Mouse (Mus musculus) forebrain, embryonic 12.5 days (tissue): ENCODE data around the gene Gab1. TPM values are rescaled to one million over a fixed set of nuclear protein-coding genes. Genes with fewer than 3 reads are reported as not detected.
"Not testable (repeated sequence)": the region's sequence is repeated elsewhere in the genome, so short reads cannot be mapped to it uniquely, and the experiment has no call there.

ENCODE experiments used
- ATAC-seq: fragments of 200-750 bp; cut with Nextera tagmentation; 2 replicates; pipeline ENCODE4 v1.8.0; 2017; ENCODE audit warnings: moderate TSS enrichment; ENCODE audit not compliant: low FRiP score
- H3K27ac ChIP-seq: fragments of 300-500 bp; sonication (generic); 2 replicates; pipeline ENCODE4 v1.5.1; 2016; ENCODE audit warnings: mild to moderate bottlenecking
- H3K27me3 ChIP-seq: fragments of 300-500 bp; sonication (generic); 2 replicates; pipeline ENCODE4 v1.6.1; 2016; ENCODE audit warnings: mild to moderate bottlenecking
- H3K36me3 ChIP-seq: fragments of 300-500 bp; sonication (generic); replicated peaks from 2 replicates; pipeline ENCODE4 v1.6.1; 2016; ENCODE audit warnings: mild to moderate bottlenecking
- H3K4me1 ChIP-seq: fragments of 300-500 bp; sonication (generic); 2 replicates; pipeline ENCODE4 v1.6.1; 2016
- H3K4me2 ChIP-seq: fragments of 300-500 bp; sonication (generic); 2 replicates; pipeline ENCODE4 v1.6.1; 2016; ENCODE audit warnings: mild to moderate bottlenecking, moderate library complexity
- H3K4me3 ChIP-seq: fragments of 300-500 bp; sonication (generic); replicated peaks from 2 replicates; pipeline ENCODE4 v1.5.1; 2016; ENCODE audit warnings: mild to moderate bottlenecking
- H3K9ac ChIP-seq: fragments of 300-500 bp; sonication (generic); 2 replicates; pipeline ENCODE4 v1.6.1; 2016; ENCODE audit warnings: mild to moderate bottlenecking
- H3K9me3 ChIP-seq: fragments of 300-500 bp; sonication (generic); 2 replicates; pipeline ENCODE4 v1.6.1; 2016
- WGBS: fragments of 180-500 bp; shearing (Covaris S2); methylation state at CpG from one replicate; pipeline ENCODE4 v1.1.7; 2016; 5-methylcytosine and 5-hydroxymethylcytosine counted together
- polyA plus RNA-seq: library from polyadenylated mRNA; unstranded; fragments of >200 nt; fragmentation: Nextera tagmentation; extraction: Ambion mirVana; gene quantifications from 2 replicates; pipeline ENCODE4 v1.2.1, GENCODE M21; 2016

Gene Gab1
- polyA plus RNA-seq, 1 experiment from 2014 or later: 15.3 TPM

DNA sequence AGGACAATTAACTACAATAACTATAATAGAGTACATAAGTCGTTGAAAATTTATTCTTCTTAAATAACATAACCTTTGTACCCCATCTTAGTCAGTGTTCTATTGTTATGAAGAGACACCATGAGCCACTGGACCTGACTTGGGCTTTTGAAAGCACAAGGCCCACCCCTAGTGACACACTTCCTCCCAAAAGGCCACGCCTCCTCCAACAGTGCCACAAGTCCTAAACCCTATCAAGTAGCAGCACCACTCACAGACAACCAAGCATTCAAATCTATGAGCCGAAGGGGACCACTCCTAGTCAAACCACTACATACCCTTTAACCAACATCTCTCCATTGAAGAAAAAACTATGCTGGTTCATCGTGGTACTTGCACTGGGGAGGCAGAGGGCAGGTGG is 131.2 kb downstream of the Gab1 start:
- 88% methylated on average over 4 of the region's 4 CpGs for WGBS
- no peak overlapping the region for H3K4me2 ChIP-seq
- H3K27ac ChIP-seq: no peak overlapping the region

DNA sequence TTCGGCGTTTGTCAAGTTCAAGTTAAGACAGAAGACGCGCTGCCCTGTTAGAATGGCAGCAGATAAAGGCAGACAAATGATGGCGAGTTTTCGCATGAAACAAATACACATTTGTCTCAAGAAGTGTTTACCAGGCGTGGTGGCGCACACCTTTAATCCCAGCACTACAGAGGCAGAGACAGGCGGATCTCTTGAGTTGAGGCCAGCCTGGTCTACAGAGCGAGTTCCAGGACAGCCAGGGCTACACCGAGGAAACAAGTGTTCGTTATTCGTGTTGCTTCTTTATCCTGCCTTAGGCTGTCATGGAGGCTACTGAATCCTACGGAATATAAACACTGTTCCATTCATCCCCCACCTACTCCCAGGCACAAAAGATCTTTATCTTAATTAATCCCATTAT is 140.4 kb downstream of the Gab1 start:
- Histone ChIP-seq H3K27me3 (no peaks in the 10 kb centered on the region), H3K27ac (peak overlapping the region; percentile 100), H3K4me2 (peak overlapping the region; percentile 56), H3K36me3 (peaks cover 9% of the 10 kb centered on the region), H3K9me3 (no peaks in the 10 kb centered on the region), H3K4me3 (peak overlapping the region; percentile 91), H3K9ac (peak overlapping the region; percentile 59), H3K4me1 (peaks cover 6% of the 10 kb centered on the region)
- 13% methylated on average over 14 of the region's 14 CpGs for WGBS
- ATAC-seq: peak; percentile 43

More for the DNA sequence above, 131.2 kb downstream of the Gab1 start:
- Histone ChIP-seq H3K36me3 (no peaks in the 10 kb centered on the region), H3K4me3 (no peak overlapping the region), H3K27me3 (no peaks in the 10 kb centered on the region), H3K9me3 (no peaks in the 10 kb centered on the region), H3K9ac (no peak overlapping the region), H3K4me1 (no peaks in the 10 kb centered on the region)
- ATAC-seq: no peak

DNA sequence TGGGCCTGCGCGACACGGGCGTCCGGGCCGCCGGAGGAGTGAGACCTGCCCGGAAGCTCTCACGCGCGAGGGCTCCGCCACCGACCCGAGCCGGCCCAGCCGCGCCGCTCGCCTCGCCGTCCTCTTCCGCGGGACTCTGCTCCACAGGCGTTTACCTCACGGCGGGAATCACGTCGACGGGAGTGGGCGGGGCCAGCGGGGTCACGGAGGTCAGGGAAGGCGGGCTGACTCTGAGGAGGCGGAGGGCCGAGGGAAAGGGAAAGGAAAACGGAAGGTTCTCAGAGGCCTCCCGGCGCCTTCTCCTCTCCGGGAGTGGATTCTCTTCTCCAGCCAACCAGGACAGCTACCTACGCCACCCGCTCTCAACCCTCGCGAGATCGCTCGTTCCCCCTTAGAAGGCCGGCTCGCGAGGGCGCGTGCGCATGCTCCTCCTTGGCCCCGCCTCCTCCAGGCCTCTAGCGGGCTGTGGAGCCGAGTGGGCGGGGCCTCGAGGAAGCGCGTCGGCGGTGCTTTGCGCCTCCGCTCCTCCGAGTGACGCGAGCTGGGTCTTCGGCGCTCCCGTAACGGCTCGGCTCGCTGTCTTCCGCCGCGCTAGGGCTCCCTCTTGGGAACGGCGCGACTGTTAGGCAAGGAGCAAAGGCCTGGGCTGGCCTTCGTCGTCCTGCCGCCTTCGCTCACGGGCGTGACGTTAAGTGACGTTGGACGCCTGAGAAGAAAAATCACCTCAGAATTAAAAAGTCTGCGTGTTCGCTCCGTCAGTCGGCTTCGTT is 141.0 kb downstream of the Gab1 start, which contains the start of gene Smarca5:
Smarca5 (minus strand) TSS at position 343 of the 770 bp plus-strand sequence.
- 2% methylated on average over 91 of the region's 91 CpGs for WGBS
- H3K9me3 ChIP-seq, H3K4me1 ChIP-seq, H3K27me3 ChIP-seq: not testable (repeated sequence)
- peaks cover 15% of the 10 kb centered on the region for H3K36me3 ChIP-seq
- peak; percentile 97 for ATAC-seq
- H3K27ac ChIP-seq: peak within 1 kb of the TSS; percentile 100
- H3K4me3 ChIP-seq: peak within 1 kb of the TSS; percentile 91
- H3K9ac ChIP-seq: peak within 1 kb of the TSS; percentile 95
- peak within 1 kb of the TSS; percentile 84 for H3K4me2 ChIP-seq

DNA sequence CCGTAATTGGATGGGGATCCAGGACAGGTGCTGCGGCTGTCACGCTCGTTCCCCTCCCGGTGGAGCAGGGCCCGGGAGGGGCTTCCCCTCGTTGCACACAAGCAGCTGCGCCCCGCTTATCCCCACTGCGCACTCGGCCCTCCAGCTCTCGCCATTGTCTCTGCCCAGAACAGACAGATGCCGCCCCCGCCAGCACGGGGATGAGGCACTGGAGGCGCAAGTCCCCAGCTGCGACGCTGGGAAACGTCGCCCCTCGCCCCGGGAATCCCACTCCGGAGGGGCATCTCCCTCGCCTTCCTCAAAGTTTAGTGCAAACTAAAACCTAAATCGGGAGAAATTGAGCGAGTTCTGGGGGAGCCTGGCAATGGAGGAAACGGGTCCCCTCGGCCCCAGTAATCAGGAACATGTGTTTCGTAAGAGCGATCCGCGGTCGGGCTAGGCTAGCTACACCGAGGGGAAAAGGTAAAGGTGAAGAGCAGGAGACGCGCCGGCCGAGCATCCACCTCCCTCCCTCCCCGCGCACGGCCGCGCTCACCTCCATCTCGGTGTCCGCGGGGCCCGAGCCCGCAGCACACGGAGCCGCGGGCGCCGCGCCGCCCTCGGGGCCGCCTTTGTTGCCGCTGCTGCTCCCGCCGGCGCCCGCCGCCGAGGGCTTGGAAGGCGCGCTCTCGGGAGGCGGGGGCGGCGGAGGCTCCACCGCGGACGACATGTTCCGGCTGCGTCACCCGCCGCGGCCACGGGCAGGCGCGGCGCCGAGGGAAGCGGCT is 141.7 kb downstream of the Gab1 start:
- ATAC-seq: peak; percentile 78
- H3K27ac ChIP-seq: peak overlapping the region; percentile 100
- H3K27me3 ChIP-seq: no peaks in the 10 kb centered on the region
- peaks cover 6% of the 10 kb centered on the region for H3K4me1 ChIP-seq
- no peaks in the 10 kb centered on the region for H3K9me3 ChIP-seq
- WGBS: under 1% methylated on average over 70 of the region's 84 CpGs
- peaks cover 21% of the 10 kb centered on the region for H3K36me3 ChIP-seq
- H3K4me3 ChIP-seq: peak overlapping the region; percentile 91
- peak overlapping the region; percentile 84 for H3K4me2 ChIP-seq
- peak overlapping the region; percentile 95 for H3K9ac ChIP-seq

- ATAC-seq: no peak
- Histone ChIP-seq H3K4me1 (peaks cover 6% of the 10 kb centered on the region), H3K9ac (peak overlapping the region; percentile 95), H3K9me3 (no peaks in the 10 kb centered on the region), H3K4me3 (peak overlapping the region; percentile 91), H3K27me3 (no peaks in the 10 kb centered on the region), H3K36me3 (peaks cover 24% of the 10 kb centered on the region), H3K4me2 (peak overlapping the region; percentile 84), H3K27ac (peak overlapping the region; percentile 100)
- WGBS: 0% methylated on average over 5 of the region's 5 CpGs
Measured at GRCm38 (mm10) chr8:80738046-80738387, 142.3 kb downstream of the Gab1 start.

DNA sequence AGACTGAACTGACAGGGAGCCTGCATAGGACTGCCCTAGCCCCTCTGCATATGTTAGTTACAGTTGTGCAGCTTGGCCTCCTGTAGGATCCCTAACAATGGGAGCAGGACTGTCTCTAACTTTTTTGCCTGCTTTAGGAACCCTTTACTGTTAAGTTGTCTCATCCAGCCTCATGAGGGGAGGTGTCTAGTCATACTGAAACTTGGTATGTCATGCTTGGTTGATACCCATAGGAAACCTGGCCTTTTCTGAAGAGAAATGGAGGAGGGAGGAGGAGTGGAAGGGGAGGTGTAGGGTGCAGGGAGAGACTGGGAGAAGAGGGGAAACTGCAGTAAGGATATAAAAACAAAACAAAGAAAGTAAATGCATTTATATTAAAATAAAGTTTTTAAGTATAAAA is 148.0 kb downstream of the Gab1 start:
- Histone ChIP-seq H3K4me1 (no peaks in the 10 kb centered on the region), H3K36me3 (peaks cover 66% of the 10 kb centered on the region), H3K9ac (no peak overlapping the region), H3K4me3 (no peak overlapping the region), H3K27ac (no peak overlapping the region), H3K4me2 (no peak overlapping the region), H3K27me3 (no peaks in the 10 kb centered on the region), H3K9me3 (no peaks in the 10 kb centered on the region)
- ATAC-seq: no peak

GRCm38 (mm10) chr8:80714461-80714860 is 165.9 kb downstream of the Gab1 start:
- Histone ChIP-seq H3K4me3 (no peak overlapping the region), H3K4me1 (no peaks in the 10 kb centered on the region), H3K9me3 (no peaks in the 10 kb centered on the region), H3K4me2 (no peak overlapping the region), H3K27me3 (no peaks in the 10 kb centered on the region), H3K27ac (no peak overlapping the region), H3K9ac (no peak overlapping the region), H3K36me3 (peaks cover 66% of the 10 kb centered on the region)
- no peak for ATAC-seq
- 95% methylated on average over 1 of the region's 1 CpGs for WGBS

Other genes starting within 250 kb of the Gab1 start
- 161 and 162 TPM in 2 replicates for gene Smarca5, start 141.0 kb downstream of the Gab1 start, polyA plus RNA-seq
- 30.3 and 32.8 TPM in 2 replicates for gene Usp38, start 134.4 kb upstream of the Gab1 start, polyA plus RNA-seq